Mouse (Mus musculus): ENCODE data around the gene Gm4491.
A peak's percentile ranks its signal among the peaks of the same experiment; 100 is the strongest.

Gene Gm4491

GRCm38 (mm10) chr14:57084180-57084668 lies 31.5 kb downstream of the Gm4491 start:
- no peak for DNase-seq (ENCODE audit: low read depth, low spot score)

- peak; percentile 13 for DNase-seq (ENCODE audit: low read depth, low spot score)
Observed at GRCm38 (mm10) chr14:57082863-57083262, 32.8 kb downstream of the Gm4491 start.

- DNase-seq (ENCODE audit: low read depth, low spot score): no peak
Observed at GRCm38 (mm10) chr14:57075537-57075936, 40.1 kb downstream of the Gm4491 start.

GRCm38 (mm10) chr14:57069906-57070305 lies 45.8 kb downstream of the Gm4491 start:
- peak; percentile 72 for DNase-seq (ENCODE audit: low read depth, low spot score)

- DNase-seq (ENCODE audit: low read depth, low spot score): no peak
Observed at GRCm38 (mm10) chr14:57066053-57066452, 49.6 kb downstream of the Gm4491 start.
